Mouse (Mus musculus) heart, postnatal 14 days (tissue): Measurements from ENCODE around the gene Gm20715. TPM values are rescaled to one million over a fixed set of nuclear protein-coding genes. Genes with fewer than 3 reads are reported as not detected.
"Not testable (repeated sequence)": the region's sequence is repeated elsewhere in the genome, so short reads cannot be mapped to it uniquely, and the experiment has no call there.

ENCODE experiments used
- DNase-seq, 2 experiments: peaks; one replicate each; pipeline ENCODE4 v3.0.0; 2021 to 2022
- intact Hi-C: fragments of 180-260 bp; cut with DNase I; formaldehyde crosslinking; loops from one replicate; pipeline ENCODE4 v1.15.1; 2025
- total RNA-seq, 2 experiments: library from RNA; stranded (reverse); gene quantifications; 2 replicates each; pipeline ENCODE4 v1.2.3; 2021

Gene Gm20715
- total RNA-seq, 2 experiments from 2014 or later: not detected

DNA sequence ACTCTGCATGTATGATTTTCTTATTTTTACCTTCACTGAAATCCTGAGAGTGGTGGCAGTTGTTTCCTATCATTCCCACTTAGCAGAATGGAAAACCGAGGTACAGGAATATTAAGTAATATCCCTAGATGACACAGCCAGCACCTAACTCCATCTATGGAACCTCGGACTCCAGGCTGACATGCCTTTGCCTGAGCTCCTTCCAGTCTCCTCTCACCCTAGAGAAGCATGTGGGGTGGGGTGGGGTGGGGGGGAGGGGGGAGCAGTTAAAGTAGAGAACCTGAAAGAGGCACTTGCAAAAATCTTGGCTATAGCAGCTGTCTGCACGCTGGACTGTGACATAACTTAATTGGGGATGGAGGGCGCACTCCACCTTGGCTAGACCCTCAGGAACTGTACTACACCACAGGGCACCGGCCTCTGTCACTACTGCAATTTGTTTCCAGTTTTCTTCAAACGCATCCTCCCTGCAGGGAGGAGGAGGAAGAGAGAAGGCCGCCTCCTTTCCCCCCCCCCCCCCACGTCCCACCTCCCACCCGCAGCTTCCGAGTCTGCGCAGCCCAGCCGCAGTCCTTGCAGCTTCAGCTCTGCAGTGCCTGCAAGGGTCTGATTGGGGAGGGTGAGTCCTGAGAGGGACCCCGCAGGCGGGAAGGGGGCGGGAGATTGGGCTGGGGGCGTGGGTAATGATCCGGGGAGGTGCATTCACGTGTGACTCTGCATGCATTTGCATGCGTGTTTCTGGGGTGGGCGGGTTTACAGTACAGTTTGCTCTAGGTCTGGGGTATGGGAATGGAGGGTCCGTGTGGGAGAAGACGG lies 4.8 kb downstream of the Gm20715 start:
- DNase-seq: no peak
- intact Hi-C loops: loop anchor here (10.0 kb wide), 1 partner anchor 50 kb away; the partner anchor contains the start of gene Zfp78

DNA sequence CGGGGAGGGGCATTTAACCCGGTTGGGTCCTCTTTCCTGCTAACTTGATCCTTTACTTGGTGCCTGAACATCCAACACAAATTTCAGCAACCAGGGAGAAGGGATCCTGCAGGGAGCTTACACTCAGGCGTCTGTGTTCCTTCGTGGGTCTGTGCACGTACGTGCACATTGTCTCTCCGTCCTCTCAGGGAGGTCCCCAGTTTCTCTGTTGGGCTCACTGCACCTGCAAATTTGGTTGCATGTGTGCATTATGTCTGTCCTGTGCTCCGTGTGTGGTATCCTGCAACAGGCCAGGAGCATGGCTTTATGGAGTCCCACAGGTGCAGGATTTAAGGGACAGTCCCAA lies 5.3 kb downstream of the Gm20715 start:
- no peak for DNase-seq
- intact Hi-C loops: loop anchor here (10.0 kb wide), 1 partner anchor 51 kb away; the partner anchor contains the start of gene Zfp78

DNA sequence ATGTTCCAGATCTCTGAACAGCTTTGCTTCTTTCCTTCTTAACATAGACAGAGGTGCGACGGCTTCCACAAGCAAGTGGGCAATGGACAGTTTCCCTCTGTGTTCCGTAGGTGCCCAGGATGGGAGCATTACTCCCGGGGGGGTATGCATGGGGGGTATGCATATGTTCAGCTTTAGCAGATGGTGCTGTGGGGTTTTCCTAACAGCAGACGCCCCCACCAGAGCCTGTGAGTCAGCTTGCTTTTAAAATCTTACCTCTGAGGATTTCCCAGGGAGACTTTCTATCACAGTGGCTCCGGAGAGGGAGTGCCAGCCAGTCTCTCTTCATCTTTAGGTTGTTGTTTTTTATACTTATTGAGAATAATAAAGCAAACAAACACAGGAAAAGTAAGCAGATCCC lies 9.8 kb downstream of the Gm20715 start:
- DNase-seq: no peak
- intact Hi-C loops: loop anchor here (10.0 kb wide), 1 partner anchor 55 kb away; the partner anchor contains the start of gene Zfp78

DNA sequence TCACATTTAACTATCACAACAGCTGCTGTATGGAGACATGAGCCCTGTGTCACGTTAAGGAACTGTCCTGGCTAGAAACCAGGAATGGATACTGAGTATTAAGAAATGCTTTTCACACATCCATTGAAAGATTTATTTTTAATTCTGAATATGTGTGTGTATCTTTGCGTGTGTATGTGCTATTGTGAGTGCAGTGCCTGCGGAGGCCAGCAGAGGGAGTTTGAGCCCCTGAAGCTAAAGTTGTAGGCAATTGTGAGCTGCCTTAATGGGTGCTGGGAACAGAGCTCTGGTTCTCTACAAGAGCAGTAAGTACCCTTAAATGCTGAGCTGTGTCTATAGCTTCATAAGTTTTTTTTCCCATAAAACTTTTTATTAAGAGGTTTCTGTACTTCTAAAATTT lies 19.3 kb downstream of the Gm20715 start:
- intact Hi-C loops: no loop called here
- DNase-seq: no peak

DNA sequence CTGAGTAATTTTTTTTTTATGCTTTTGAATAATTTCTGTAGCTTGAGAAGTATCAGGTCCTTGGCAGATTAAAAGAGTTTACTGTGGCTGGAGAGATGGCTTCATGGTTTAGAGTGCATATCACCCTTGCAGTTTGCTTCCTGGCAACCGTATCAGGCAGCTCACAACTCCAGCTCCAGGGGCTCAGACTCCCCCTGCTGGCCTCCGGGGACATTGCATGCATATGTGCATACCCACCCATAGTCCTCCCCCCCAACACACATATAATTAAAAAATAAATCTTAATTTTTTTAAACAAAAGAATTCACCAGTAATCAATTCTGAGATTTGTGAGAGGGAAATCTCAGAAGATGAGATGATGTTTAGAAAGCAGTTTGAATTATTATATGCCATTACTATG lies 20.3 kb downstream of the Gm20715 start:
- intact Hi-C loops: loop anchor here (2.0 kb wide), 1 partner anchor 72 kb away; no protein-coding TSS in a partner anchor
- DNase-seq: peak; percentile 13 to 28

DNA sequence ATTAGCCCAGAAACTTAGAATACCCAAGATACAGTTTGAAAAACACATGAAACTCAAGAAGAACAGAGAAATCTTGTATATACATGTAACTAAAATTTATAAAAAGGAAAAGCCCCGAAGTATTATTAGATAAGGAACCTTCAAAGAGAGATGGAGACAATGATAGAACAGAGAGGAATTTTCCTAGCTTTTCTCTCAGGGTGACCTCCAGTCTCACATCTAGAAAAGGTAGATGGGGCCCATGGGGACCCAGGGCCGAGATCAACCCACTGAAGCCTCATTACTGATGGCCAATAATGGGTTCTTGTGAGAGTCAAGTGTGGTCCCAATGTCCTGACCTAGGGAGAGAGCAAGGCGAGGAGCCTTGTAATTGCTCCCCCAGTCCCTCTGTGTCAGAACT lies 28.3 kb downstream of the Gm20715 start, which contains the start of gene Olfr1344:
Olfr1344 (plus strand) TSS at position 301 of the 400 bp plus-strand sequence.
- intact Hi-C loops: loop anchor here (5.0 kb wide), 1 partner anchor 484 kb away; no protein-coding TSS in a partner anchor
- no peak for DNase-seq

DNA sequence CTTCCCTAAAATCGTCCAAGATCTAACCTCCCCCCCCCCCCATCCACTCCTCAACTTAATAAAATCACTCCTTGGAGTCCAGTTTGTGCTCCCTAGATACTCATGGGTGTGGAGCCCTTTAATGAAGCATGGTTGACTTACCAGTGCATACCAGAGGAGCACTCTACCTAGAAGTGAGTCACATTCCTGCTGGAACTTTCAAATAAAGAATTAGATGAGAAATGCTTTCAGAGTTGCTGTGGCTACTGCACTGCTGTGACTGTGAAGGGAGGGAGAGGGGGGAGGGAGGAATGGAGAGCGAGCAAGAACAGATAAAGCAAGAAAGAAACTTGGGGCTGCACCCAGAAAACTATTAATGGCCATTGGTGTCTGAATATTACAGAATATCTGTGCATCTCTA lies 31.1 kb downstream of the Gm20715 start:
- intact Hi-C loops: no loop called here

DNA sequence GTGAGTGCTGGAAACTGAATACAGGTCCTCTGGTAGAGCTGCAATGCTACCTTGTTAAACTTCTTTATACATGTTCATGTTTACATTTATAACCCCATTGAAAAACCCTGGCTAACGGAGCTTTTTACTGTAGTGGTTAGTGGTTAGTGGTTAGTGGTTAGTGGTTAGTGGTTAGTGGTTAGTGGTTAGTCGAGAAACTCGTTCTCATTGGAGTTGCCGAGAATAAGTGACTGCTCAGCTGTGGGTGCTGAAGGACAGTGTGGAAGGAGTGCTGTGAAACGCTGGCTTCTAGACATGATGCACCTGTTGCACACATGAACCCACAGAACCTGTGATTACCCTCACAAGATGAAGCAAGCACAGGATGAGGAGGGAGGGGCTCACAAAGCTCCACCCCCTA lies 37.7 kb downstream of the Gm20715 start:
- intact Hi-C loops: no loop called here
- DNase-seq: no peak

More for the DNA sequence above, 31.1 kb downstream of the Gm20715 start:
- no peak for DNase-seq

DNA sequence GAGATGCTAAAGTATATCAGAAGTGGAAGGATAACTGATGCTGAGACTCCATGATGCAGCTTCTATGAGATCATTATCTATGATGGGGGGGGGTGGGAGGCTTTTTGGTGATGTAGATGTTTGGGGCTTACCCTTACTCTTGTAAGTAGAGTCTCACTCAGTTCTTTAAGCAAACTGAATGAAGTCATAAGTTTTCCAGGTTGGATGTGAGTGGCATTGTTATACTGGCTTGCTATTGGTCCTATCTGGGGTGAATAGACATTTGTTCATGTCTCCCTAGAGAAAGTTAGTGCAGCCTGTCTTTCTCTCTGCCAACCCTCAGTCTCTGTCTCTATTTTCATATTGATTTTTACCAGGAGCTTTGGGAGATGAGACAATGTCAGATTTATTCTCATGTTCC lies 45.8 kb downstream of the Gm20715 start, which contains the start of gene Olfr1336:
Olfr1336 (plus strand) TSS at position 301 of the 400 bp plus-strand sequence.
- no peak for DNase-seq
- intact Hi-C loops: no loop called here

DNA sequence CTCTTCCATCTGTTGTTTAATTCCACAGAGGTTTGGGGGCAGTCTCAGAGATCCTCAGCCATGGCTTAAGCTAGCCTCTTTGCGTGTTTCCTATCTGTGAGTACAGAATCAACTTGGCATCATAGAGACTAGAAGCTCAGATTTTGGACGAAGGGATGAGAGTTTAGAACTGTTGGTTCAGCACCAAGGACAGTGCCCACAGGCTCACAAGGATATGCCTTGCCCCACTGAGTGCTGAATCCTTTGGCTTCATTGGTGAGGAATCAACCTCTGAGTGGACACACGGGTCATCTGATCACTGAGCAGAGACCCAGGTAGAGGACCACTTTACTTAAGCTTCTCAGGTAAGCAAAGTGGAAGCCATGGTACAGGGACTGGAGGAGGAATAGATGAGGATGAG lies 46.3 kb downstream of the Gm20715 start:
- intact Hi-C loops: no loop called here
- no peak for DNase-seq

DNA sequence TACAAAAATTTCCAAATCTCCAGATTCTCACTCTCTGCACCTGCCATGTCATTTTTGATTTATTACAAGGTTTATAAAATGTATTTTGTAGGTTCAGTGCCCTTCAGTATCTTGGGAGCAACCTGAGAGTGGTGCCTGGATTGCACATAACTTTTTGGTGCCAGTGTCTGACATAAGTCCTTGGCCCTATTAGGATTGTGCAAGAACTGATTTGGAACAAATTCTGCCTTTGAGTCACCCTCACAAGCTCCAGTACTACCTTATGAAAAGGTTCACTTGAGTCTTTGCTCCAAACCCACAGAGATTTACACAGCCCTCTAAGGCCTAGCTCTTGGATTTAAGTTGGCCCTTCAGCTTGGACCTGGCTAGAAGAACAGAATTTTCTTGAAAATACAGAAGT lies 56.9 kb downstream of the Gm20715 start, which contains the start of gene Olfr1346:
Olfr1346 (plus strand) TSS at position 151 of the 400 bp plus-strand sequence.
- no peak for DNase-seq
- intact Hi-C loops: no loop called here

DNA sequence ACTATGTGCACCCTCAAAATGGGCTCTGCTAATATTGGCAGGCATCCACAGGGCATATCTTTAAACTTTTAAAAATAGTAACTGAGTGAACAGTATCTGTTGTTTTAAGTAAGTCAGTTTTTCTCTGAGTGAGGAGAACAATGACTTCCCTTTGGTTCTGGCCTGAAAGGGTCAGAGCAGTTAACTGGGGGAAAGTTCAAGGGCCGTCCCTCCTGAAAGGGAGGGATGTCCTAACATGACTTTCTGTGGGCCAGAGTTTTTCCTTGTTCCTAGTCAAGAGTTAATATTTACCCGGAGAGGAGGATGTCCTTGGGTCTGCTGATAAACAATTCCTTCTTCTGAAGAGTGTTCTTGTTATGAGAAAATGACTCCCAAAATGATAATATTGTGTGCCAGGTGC lies 67.6 kb downstream of the Gm20715 start:
- intact Hi-C loops, DNase-seq: not testable (repeated sequence)

DNA sequence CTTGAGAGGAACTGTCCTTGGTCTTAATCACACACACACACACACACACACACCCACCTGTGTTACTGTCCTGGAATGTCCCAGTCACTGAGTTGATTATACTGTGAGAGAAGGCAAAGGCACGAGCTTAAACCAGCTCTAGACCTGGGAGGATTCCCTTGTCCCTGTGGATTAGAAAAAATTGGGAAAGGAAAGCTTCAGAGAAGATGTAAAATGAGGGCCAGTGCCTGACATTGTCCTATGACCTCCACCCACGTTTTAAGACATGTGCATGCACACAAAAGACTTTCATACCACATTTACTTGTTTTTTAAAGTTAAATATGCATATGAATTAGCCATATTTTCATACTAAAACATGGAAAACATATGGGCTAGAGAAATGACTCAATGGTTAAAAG lies 76.8 kb downstream of the Gm20715 start, which contains the start of gene Olfr5:
Olfr5 (minus strand) TSS at position 101 of the 400 bp plus-strand sequence.
- intact Hi-C loops: no loop called here
- DNase-seq: no peak

Other genes starting within 250 kb of the Gm20715 start
- 10 to 100 TPM; 10.3 to 11.5 TPM for gene Zfp444, start 238.1 kb upstream of the Gm20715 start, total RNA-seq
- gene Galp, start 213.2 kb upstream of the Gm20715 start, total RNA-seq: not detected
- not detected for gene Zscan5b, start 188.0 kb upstream of the Gm20715 start, total RNA-seq
- not detected for gene Epp13, start 157.6 kb upstream of the Gm20715 start, total RNA-seq
- 1 to 10 TPM; 3.2 to 3.5 TPM for gene Zfp667, start 123.7 kb upstream of the Gm20715 start, total RNA-seq
- gene Zfp583, start 79.0 kb upstream of the Gm20715 start, total RNA-seq: 1 to 10 TPM; 1.0 to 1.5 TPM
- gene Gm3854, start 66.5 kb upstream of the Gm20715 start, total RNA-seq: under 1 TPM; 0.22 to 0.32 TPM
- gene Zfp78, start 47.0 kb upstream of the Gm20715 start, total RNA-seq: 1 to 10 TPM; 2.2 to 2.4 TPM
- gene Zfp28, start 27.0 kb upstream of the Gm20715 start, total RNA-seq: 1 to 10 TPM; 2.6 to 3.2 TPM
- gene Smim17, start 11.6 kb upstream of the Gm20715 start, total RNA-seq: not detected
- not detected for gene Olfr1344, start 28.4 kb downstream of the Gm20715 start, total RNA-seq
- not detected for gene Olfr1336, start 45.9 kb downstream of the Gm20715 start, total RNA-seq
- gene Olfr1346, start 56.8 kb downstream of the Gm20715 start, total RNA-seq: not detected
- gene Olfr5, start 76.7 kb downstream of the Gm20715 start, total RNA-seq: not detected
- gene Olfr1347, start 89.5 kb downstream of the Gm20715 start, total RNA-seq: not detected
- not detected for gene Olfr1348, start 98.5 kb downstream of the Gm20715 start, total RNA-seq
- gene Olfr1349, start 112.7 kb downstream of the Gm20715 start, total RNA-seq: not detected
- not detected for gene Olfr1350, start 154.6 kb downstream of the Gm20715 start, total RNA-seq